Mouse (Mus musculus) layer of hippocampus, adult 6 months (tissue): ENCODE measurements around the gene Adgrl2. TPM values are rescaled to one million over a fixed set of nuclear protein-coding genes. Genes with fewer than 3 reads are reported as not detected.

Source experiments
- long read RNA-seq, 2 experiments: library from polyadenylated mRNA; unstranded; transcript quantifications; one replicate each; pipeline ENCODE4 v2.0.0; 2019 to 2020
- polyA plus RNA-seq: library from polyadenylated mRNA; unstranded; fragments of <200 nt; fragmentation: Nextera tagmentation; gene quantifications from 2 replicates; pipeline ENCODE4 v1.2.3, GENCODE M21; 2021

Adgrl2 gene
- polyA plus RNA-seq: 8.6 and 10.3 TPM in 2 replicates
- long read RNA-seq, experiment 1, partial matches to known transcripts: 3 of 14 reads
- long read RNA-seq, experiment 1, other reads (novel, unspliced or antisense): 11 of 14 reads
- long read RNA-seq, experiment 2, full-length matches to known transcripts: 3 of 25 reads
- long read RNA-seq, experiment 2, partial matches to known transcripts: 5 of 25 reads
- long read RNA-seq, experiment 2, other reads (novel, unspliced or antisense): 17 of 25 reads

GRCm38 (mm10) chr3:148990531-148991003 lies at the start of gene Adgrl2:
Adgrl2 (minus strand) TSS chr3:148990555.

